Mouse (Mus musculus) limb, embryonic 14.5 days (tissue): ENCODE data around the gene Golga4. TPM values are rescaled to one million over a fixed set of nuclear protein-coding genes. Genes with fewer than 3 reads are reported as not detected.

Experiments
- ATAC-seq: fragments of 200-750 bp; cut with Nextera tagmentation; 2 replicates; pipeline ENCODE4 v1.8.0; 2017; ENCODE audit warnings: low read depth, moderate number of reproducible peaks, moderate TSS enrichment; ENCODE audit not compliant: low FRiP score
- DNase-seq: peaks from one replicate; pipeline ENCODE4 v3.0.0-alpha.2; 2015; ENCODE audit warnings: low spot score
- H3K27ac ChIP-seq: fragments of 300-500 bp; sonication (generic); replicated peaks from 2 replicates; pipeline ENCODE4 v1.5.1; 2014; ENCODE audit warnings: low read depth, mild to moderate bottlenecking, low read length, moderate library complexity, mixed read lengths
- H3K27me3 ChIP-seq: fragments of 300-500 bp; sonication (generic); 2 replicates; pipeline ENCODE4 v1.6.1; 2014; ENCODE audit warnings: low read length, mixed read lengths; ENCODE audit not compliant: control insufficient read depth, insufficient read depth
- H3K36me3 ChIP-seq: fragments of 300-500 bp; sonication (generic); 2 replicates; pipeline ENCODE4 v1.6.1; 2014; ENCODE audit warnings: mild to moderate bottlenecking, low read length, moderate library complexity, mixed read lengths; ENCODE audit not compliant: control insufficient read depth, insufficient read depth
- H3K4me1 ChIP-seq: fragments of 300-500 bp; sonication (generic); 2 replicates; pipeline ENCODE4 v1.6.1; 2014; ENCODE audit warnings: antibody characterized with exemption, low read length, mixed read lengths; ENCODE audit not compliant: control insufficient read depth, insufficient read depth
- H3K4me2 ChIP-seq: fragments of 300-500 bp; sonication (generic); replicated peaks from 2 replicates; pipeline ENCODE4 v1.6.1; 2014; ENCODE audit warnings: low read depth, mild to moderate bottlenecking, low read length, moderate library complexity; ENCODE audit not compliant: severe bottlenecking
- H3K4me3 ChIP-seq: fragments of 300-500 bp; sonication (generic); replicated peaks from 2 replicates; pipeline ENCODE4 v1.5.1; 2014; ENCODE audit warnings: low read length
- H3K9ac ChIP-seq: fragments of 300-500 bp; sonication (generic); 2 replicates; pipeline ENCODE4 v1.6.1; 2014; ENCODE audit warnings: mild to moderate bottlenecking, low read depth, low read length, moderate library complexity; ENCODE audit not compliant: severe bottlenecking
- H3K9me3 ChIP-seq: fragments of 300-500 bp; sonication (generic); 2 replicates; pipeline ENCODE4 v1.6.1; 2016; ENCODE audit warnings: low read length; ENCODE audit not compliant: control insufficient read depth
- POLR2A ChIP-seq: fragments of 200-500 bp; IDR thresholded peaks from 2 replicates; pipeline ENCODE4 v1.8.0; 2012; ENCODE audit warnings: inconsistent platforms, mild to moderate bottlenecking, moderate library complexity, borderline replicate concordance; ENCODE audit not compliant: insufficient read depth, insufficient read length; ENCODE audit errors: extremely low read depth
- WGBS: fragments of 180-500 bp; shearing (Covaris S2); extraction: QIAGEN DNeasy Blood & Tissue Kit; methylation state at CpG from one replicate; pipeline ENCODE4 v1.1.7; 2014; 5-methylcytosine and 5-hydroxymethylcytosine counted together
- polyA plus RNA-seq, 2 experiments: library from polyadenylated mRNA; depleted of rRNA in 1 of 2; stranded (reverse) in 1 of 2; unstranded in 1 of 2; fragments of >200 nt; fragmentation: Nextera tagmentation in 1 of 2; extraction: Ambion mirVana in 1 of 2; gene quantifications; 2 replicates each; pipeline versions ENCODE4 v1.2.1 to v1.2.3; 2012 to 2014

Golga4 gene
- polyA plus RNA-seq, 2 experiments, result 47.2 to 54.5 TPM

- H3K9me3 ChIP-seq, result no peaks in the 10 kb centered on the region
- no peak overlapping the region for H3K9ac ChIP-seq
- peak overlapping the region; percentile 25 for H3K4me3 ChIP-seq
- peak overlapping the region; percentile 47 for H3K4me2 ChIP-seq
- under 1% methylated on average over 20 of the region's 20 CpGs for WGBS
- peaks cover 3% of the 10 kb centered on the region; the same call in 1 of the 2 replicates for H3K4me1 ChIP-seq
- peaks cover 55% of the 10 kb centered on the region for H3K27me3 ChIP-seq
- TF ChIP-seq POLR2A, result no peak
- no peaks in the 10 kb centered on the region for H3K36me3 ChIP-seq
- no peak overlapping the region for H3K27ac ChIP-seq
- ATAC-seq (0 out of 2 replicates have a peak, but pooled peaks have one; percentile 25), DNase-seq (no peak)
Observed at GRCm38 (mm10) chr9:118488896-118489578, 17.0 kb upstream of the Golga4 start.

GRCm38 (mm10) chr9:118489579-118490019 lies 16.5 kb upstream of the Golga4 start:
- Histone ChIP-seq H3K9ac (no peak overlapping the region), H3K9me3 (no peaks in the 10 kb centered on the region), H3K4me1 (peaks cover 3% of the 10 kb centered on the region; the same call in 1 of the 2 replicates), H3K27me3 (peaks cover 50% of the 10 kb centered on the region), H3K4me2 (peak overlapping the region; percentile 47), H3K36me3 (no peaks in the 10 kb centered on the region), H3K27ac (no peak overlapping the region), H3K4me3 (peak overlapping the region; percentile 25)
- peak; percentile 80 for ATAC-seq
- no peak for TF ChIP-seq POLR2A
- WGBS, result under 1% methylated on average over 16 of the region's 16 CpGs
- DNase-seq, result peak; percentile 77

- Histone ChIP-seq H3K27ac (no peak overlapping the region), H3K4me1 (peaks cover 3% of the 10 kb centered on the region; the same call in 1 of the 2 replicates), H3K4me3 (no peak overlapping the region), H3K4me2 (no peak overlapping the region), H3K27me3 (peaks cover 34% of the 10 kb centered on the region), H3K36me3 (no peaks in the 10 kb centered on the region), H3K9me3 (no peaks in the 10 kb centered on the region), H3K9ac (no peak overlapping the region)
- DNase-seq (no peak), ATAC-seq (no peak)
- 83% methylated on average over 4 of the region's 4 CpGs for WGBS
- TF ChIP-seq POLR2A, result no peak
Observed at GRCm38 (mm10) chr9:118491195-118491594, 14.9 kb upstream of the Golga4 start.

GRCm38 (mm10) chr9:118492932-118493698 lies 13.0 kb upstream of the Golga4 start:
- H3K4me3 ChIP-seq, result no peak overlapping the region
- 84% methylated on average over 8 of the region's 8 CpGs for WGBS
- TF ChIP-seq POLR2A, result no peak
- H3K36me3 ChIP-seq, result no peaks in the 10 kb centered on the region
- no peak overlapping the region for H3K9ac ChIP-seq
- peaks cover 3% of the 10 kb centered on the region; the same call in 1 of the 2 replicates for H3K4me1 ChIP-seq
- no peaks in the 10 kb centered on the region for H3K9me3 ChIP-seq
- DNase-seq (no peak), ATAC-seq (no peak)
- H3K27ac ChIP-seq, result no peak overlapping the region
- H3K27me3 ChIP-seq, result peaks cover 14% of the 10 kb centered on the region
- H3K4me2 ChIP-seq, result no peak overlapping the region

- ATAC-seq (no peak), DNase-seq (no peak)
- H3K4me1 ChIP-seq, result no peaks in the 10 kb centered on the region
- no peak overlapping the region for H3K4me2 ChIP-seq
- no peaks in the 10 kb centered on the region for H3K9me3 ChIP-seq
- no peaks in the 10 kb centered on the region for H3K36me3 ChIP-seq
- 90% methylated on average over 5 of the region's 5 CpGs for WGBS
- H3K27me3 ChIP-seq, result peaks cover 5% of the 10 kb centered on the region; the same call in 1 of the 2 replicates
- no peak for TF ChIP-seq POLR2A
- no peak overlapping the region for H3K4me3 ChIP-seq
- H3K9ac ChIP-seq, result no peak overlapping the region
- H3K27ac ChIP-seq, result no peak overlapping the region
Observed at GRCm38 (mm10) chr9:118494106-118494505, 12.0 kb upstream of the Golga4 start.
